Mouse (Mus musculus) layer of hippocampus, adult 18-20 months (tissue): ENCODE results near the gene Ano10. TPM values are rescaled to one million over a fixed set of nuclear protein-coding genes. Genes with fewer than 3 reads are reported as not detected.
"Not testable (repeated sequence)": the region's sequence is repeated elsewhere in the genome, so short reads cannot be mapped to it uniquely, and the experiment has no call there.

Source experiments
- DNase-seq, 2 experiments: peaks; one replicate each; pipeline ENCODE4 v3.0.0; 2022; ENCODE audit warnings: low spot score in 2 of 2
- total RNA-seq, 2 experiments: library from RNA; stranded (reverse); gene quantifications; 2 replicates each; pipeline ENCODE4 v1.2.3; 2021

Ano10 gene
- total RNA-seq, 2 experiments from 2014 or later, result 23.8 to 26.4 TPM

GRCm38 (mm10) chr9:122169901-122170300 is 124.3 kb downstream of the Ano10 start:
- DNase-seq, result no peak

GRCm38 (mm10) chr9:122167719-122168118 is 126.5 kb downstream of the Ano10 start:
- not testable (repeated sequence) for DNase-seq

GRCm38 (mm10) chr9:122164535-122164934 is 129.7 kb downstream of the Ano10 start:
- no peak for DNase-seq

- DNase-seq, result no peak
Measured at GRCm38 (mm10) chr9:122157079-122157441, 137.2 kb downstream of the Ano10 start.

- DNase-seq, result no peak
Measured at GRCm38 (mm10) chr9:122156389-122157078, 137.7 kb downstream of the Ano10 start.

GRCm38 (mm10) chr9:122155193-122155592 is 139.0 kb downstream of the Ano10 start:
- DNase-seq, result no peak

GRCm38 (mm10) chr9:122153436-122153835 is 140.8 kb downstream of the Ano10 start:
- no peak for DNase-seq

- DNase-seq, result no peak
Measured at GRCm38 (mm10) chr9:122152501-122152900, 141.7 kb downstream of the Ano10 start.

GRCm38 (mm10) chr9:122152063-122152462 is 142.2 kb downstream of the Ano10 start:
- no peak for DNase-seq

- no peak for DNase-seq
Measured at GRCm38 (mm10) chr9:122149997-122150826, 144.0 kb downstream of the Ano10 start.

GRCm38 (mm10) chr9:122148356-122148755 is 145.9 kb downstream of the Ano10 start:
- no peak for DNase-seq

GRCm38 (mm10) chr9:122146124-122146870 is 147.9 kb downstream of the Ano10 start:
- DNase-seq, result no peak

GRCm38 (mm10) chr9:122145677-122146076 is 148.5 kb downstream of the Ano10 start:
- DNase-seq, result no peak

GRCm38 (mm10) chr9:122144776-122145175 is 149.4 kb downstream of the Ano10 start:
- no peak for DNase-seq

- no peak for DNase-seq
Measured at GRCm38 (mm10) chr9:122143219-122143618, 151.0 kb downstream of the Ano10 start.

- no peak for DNase-seq
Measured at GRCm38 (mm10) chr9:122139236-122139635, 155.0 kb downstream of the Ano10 start.

- DNase-seq, result no peak
Measured at GRCm38 (mm10) chr9:122138371-122139029, 155.7 kb downstream of the Ano10 start.

GRCm38 (mm10) chr9:122137960-122138359 is 156.3 kb downstream of the Ano10 start:
- no peak for DNase-seq

- no peak for DNase-seq
Measured at GRCm38 (mm10) chr9:122135885-122136170, 158.4 kb downstream of the Ano10 start.

- DNase-seq, result no peak
Measured at GRCm38 (mm10) chr9:122135095-122135884, 158.9 kb downstream of the Ano10 start.

GRCm38 (mm10) chr9:122132145-122132544 is 162.1 kb downstream of the Ano10 start:
- DNase-seq, result no peak
